Mouse (Mus musculus) cerebral cortex, adult 2 months (tissue): ENCODE measurements around the gene Ripor2.

Experiments used
- WGBS: fragments of 180-500 bp; shearing (Covaris S2); methylation state at CpG from one replicate; pipeline ENCODE4 v1.1.7; 2018; 5-methylcytosine and 5-hydroxymethylcytosine counted together

Gene Ripor2

DNA sequence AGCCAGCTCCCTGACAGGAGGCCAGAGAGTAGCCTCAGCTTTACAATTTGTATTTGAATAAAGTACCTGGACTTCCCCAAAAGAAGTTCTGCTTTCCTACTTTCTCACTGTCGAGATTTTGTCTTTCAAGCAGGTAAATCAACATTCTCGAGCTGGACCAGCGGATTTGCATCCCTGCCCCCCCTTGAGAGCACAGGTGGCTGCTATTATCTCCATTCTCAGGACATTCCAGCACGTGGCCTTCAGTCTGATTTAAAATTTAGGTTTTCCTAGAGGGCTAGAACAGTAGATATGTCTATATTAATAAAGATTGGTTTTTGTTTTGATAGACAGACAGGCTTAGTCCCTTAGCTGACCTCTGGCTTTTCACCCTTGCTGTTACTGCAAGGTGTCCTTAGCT lies 185.8 kb downstream of the Ripor2 start:
- WGBS = 71% methylated on average over 4 of the region's 4 CpGs

- WGBS = 93% methylated on average over 10 of the region's 10 CpGs
Observed at GRCm38 (mm10) chr13:24771482-24771881, 189.5 kb downstream of the Ripor2 start.

DNA sequence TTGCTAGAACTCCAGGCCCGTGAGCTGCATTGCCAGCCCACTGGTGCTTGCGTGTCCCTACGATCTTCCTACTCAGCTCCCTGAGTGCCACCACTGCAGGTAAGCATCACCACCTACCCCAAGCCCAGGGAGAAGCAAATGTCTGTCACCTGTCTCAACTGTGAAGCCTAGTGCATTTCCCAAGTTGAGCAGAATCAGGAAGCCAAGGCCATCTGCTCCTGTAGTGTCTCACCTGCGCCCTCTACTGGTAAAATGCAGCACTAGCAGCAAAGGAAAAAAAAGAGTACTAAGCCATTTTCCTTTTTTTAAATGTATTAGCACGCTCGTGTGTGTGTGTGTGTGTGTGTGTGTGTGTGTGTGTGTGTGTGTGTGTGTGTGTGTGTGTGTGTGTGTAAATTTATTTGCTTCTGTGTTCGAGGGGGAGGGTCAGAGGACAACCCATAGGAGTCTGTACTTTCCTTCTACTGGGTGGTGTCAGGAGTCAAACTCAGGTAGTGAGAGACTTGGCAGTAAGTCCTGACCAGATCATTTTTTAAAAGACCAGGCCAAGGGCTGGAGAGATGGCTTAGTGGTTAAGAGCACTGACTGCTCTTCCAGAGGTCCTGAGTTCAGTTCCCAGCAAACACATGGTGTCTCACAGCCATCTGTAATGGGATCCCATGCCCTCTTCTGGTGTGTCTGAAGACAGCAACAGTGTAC lies 194.3 kb downstream of the Ripor2 start:
- 34% methylated on average over 7 of the region's 7 CpGs for WGBS

GRCm38 (mm10) chr13:24778026-24778425 lies 196.0 kb downstream of the Ripor2 start:
- 59% methylated on average over 2 of the region's 2 CpGs for WGBS

DNA sequence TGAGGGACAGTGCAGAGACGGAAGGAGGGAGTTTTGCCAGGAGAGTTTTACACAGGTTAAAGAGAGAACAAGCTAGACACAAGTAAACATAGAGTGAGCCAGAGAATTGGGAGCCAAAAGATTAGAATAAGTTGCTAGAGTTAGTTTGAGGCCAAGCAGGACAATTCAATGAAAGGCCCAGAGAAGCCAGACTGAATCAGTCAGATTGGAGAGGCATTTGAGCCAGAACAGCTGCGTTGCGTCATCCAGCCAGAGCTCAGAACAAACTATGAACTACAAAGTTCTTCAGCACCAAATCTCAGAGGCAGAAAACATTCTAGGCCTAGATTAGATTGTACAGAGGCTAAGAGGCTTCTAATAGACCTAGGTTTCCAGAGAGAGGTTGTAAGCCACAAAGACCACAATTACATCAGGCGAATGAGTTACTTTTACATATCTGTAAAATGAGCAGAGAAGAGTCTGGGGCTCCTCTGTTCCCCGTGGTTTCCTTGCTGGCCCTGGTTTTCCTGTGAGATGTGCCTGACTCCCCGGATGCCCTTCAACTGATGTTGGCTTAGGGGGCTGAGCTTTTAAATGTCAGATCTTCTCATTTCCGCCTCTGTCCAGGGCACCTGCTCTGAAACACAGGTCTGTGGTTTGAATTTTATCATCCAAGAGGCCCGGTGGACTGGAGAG lies 196.9 kb downstream of the Ripor2 start:
- whole genome bisulfite sequencing = 93% methylated on average over 8 of the region's 8 CpGs

DNA sequence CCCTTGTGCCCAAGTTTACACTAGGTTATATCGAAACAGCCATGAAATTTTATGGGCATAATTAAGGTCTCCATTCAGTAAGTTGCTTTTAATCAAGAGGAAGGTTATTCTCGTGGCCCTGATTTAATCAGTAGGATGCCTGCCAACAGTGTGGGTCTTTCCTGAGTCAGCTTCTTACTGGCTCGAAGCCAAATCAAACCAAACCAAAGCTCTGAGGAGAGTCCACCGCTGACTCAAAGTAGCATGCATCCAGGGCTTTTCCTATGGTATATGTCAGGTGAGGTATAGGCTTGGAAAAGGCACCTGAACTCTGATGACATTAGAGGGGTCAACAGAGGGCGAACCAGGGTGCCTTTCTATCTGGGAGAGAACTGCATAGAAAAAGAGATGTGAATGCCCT lies 199.9 kb downstream of the Ripor2 start:
- WGBS = 59% methylated on average over 5 of the region's 5 CpGs
